Mouse (Mus musculus) intestine, postnatal 0 days (tissue): ENCODE data around the gene Pip4k2c. TPM values are rescaled to one million over a fixed set of nuclear protein-coding genes. Genes with fewer than 3 reads are reported as not detected.

Experiments used
- ATAC-seq: fragments of 200-750 bp; cut with Nextera tagmentation; 2 replicates; pipeline ENCODE4 v1.8.0; 2017; ENCODE audit warnings: mild to moderate bottlenecking, moderate TSS enrichment, moderate library complexity
- H3K27ac ChIP-seq: fragments of 300-500 bp; sonication (generic); 2 replicates; pipeline ENCODE4 v1.5.1; 2014; ENCODE audit warnings: mild to moderate bottlenecking, low read depth, low read length, moderate library complexity
- H3K27me3 ChIP-seq: fragments of 300-500 bp; sonication (generic); replicated peaks from 2 replicates; pipeline ENCODE4 v1.6.1; 2014; ENCODE audit warnings: low read length, mixed read lengths; ENCODE audit not compliant: control insufficient read depth, insufficient read depth
- H3K36me3 ChIP-seq: fragments of 300-500 bp; sonication (generic); 2 replicates; pipeline ENCODE4 v1.6.1; 2014; ENCODE audit warnings: mild to moderate bottlenecking, moderate library complexity; ENCODE audit not compliant: control insufficient read depth, insufficient read depth
- H3K4me1 ChIP-seq: fragments of 300-500 bp; sonication (generic); replicated peaks from 2 replicates; pipeline ENCODE4 v1.6.1; 2014; ENCODE audit warnings: antibody characterized with exemption, low read length, mixed read lengths; ENCODE audit not compliant: control insufficient read depth, insufficient read depth
- H3K4me2 ChIP-seq: fragments of 300-500 bp; sonication (generic); replicated peaks from 2 replicates; pipeline ENCODE4 v1.6.1; 2014; ENCODE audit warnings: low read depth, mild to moderate bottlenecking, moderate library complexity
- H3K4me3 ChIP-seq: fragments of 300-500 bp; sonication (generic); 2 replicates; pipeline ENCODE4 v1.5.1; 2014; ENCODE audit warnings: low read depth, low read length
- H3K9ac ChIP-seq: fragments of 300-500 bp; sonication (generic); 2 replicates; pipeline ENCODE4 v1.6.1; 2014; ENCODE audit warnings: mild to moderate bottlenecking, low read depth, low read length
- H3K9me3 ChIP-seq: fragments of 300-500 bp; sonication (generic); 2 replicates; pipeline ENCODE4 v1.6.1; 2016; ENCODE audit warnings: mixed run types; ENCODE audit not compliant: control insufficient read depth
- CTCF ChIP-seq: sonication (generic); IDR thresholded peaks from 2 replicates; pipeline ENCODE4 v1.5.1; 2016; ENCODE audit warnings: low read depth, mild to moderate bottlenecking, control low read depth, antibody characterized with exemption, moderate library complexity
- WGBS: fragments of 180-500 bp; shearing (Covaris S2); extraction: QIAGEN DNeasy Blood & Tissue Kit; methylation state at CpG from one replicate; pipeline ENCODE4 v1.1.7; 2014; 5-methylcytosine and 5-hydroxymethylcytosine counted together
- polyA plus RNA-seq: library from polyadenylated mRNA; unstranded; fragments of >200 nt; fragmentation: Nextera tagmentation; extraction: Ambion mirVana; gene quantifications from 2 replicates; pipeline ENCODE4 v1.2.1, GENCODE M21; 2015

Pip4k2c gene
- polyA plus RNA-seq, 1 experiment from 2014 or later: 43.0 TPM

DNA sequence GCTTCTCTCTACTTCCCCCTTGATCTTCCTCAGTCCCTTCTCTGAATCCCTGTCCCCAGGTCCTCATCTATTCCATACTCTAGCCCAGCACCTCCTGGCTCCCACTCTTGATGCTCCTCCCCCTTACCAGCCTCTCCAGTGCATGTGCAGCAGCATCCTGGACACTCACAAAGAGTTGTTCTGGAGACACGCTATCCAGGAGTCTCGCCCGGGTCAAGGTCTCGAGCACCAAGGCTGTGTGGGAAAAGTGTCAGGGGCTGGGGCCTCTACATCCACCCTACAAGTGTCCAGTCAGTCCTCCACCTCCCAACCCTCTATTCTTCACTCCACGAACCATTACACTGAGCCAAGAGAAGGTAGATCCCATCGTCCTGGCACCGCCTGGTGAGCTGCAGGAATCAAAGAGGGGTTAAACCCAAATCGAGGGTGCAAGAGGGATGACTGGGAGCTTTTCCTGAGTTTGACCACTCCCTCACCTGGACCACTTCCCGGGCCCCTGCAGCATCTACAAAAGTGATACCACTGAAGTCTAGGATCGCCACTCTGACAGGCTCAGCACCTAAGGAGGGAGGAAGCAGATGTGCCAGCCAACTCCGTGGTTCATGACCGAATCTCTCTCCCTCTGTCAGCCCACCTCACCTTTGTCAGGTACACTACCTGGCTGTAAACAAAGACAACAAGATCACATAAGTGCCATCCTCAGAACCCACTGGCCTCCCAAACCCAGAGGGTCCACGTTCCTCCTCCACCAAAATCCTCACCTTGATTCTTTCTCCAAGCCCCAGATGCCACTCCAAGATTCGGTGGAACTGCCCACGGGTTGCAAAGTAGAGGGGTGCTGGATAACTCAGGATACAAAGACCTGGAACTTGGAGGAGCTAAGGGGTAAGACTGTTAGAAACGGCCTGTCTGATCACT, 38.0 kb downstream of the Pip4k2c start:
- Histone ChIP-seq H3K36me3 (peaks cover 14% of the 10 kb centered on the region; the same call in 1 of the 2 replicates), H3K4me2 (no peak overlapping the region), H3K4me1 (peaks cover 9% of the 10 kb centered on the region; the same call in 1 of the 2 replicates), H3K4me3 (no peak overlapping the region), H3K27ac (no peak overlapping the region), H3K9me3 (no peaks in the 10 kb centered on the region), H3K9ac (no peak overlapping the region), H3K27me3 (peaks cover 33% of the 10 kb centered on the region)
- 80% methylated on average over 16 of the region's 16 CpGs for WGBS
- TF ChIP-seq CTCF: no peak
- no peak for ATAC-seq

DNA sequence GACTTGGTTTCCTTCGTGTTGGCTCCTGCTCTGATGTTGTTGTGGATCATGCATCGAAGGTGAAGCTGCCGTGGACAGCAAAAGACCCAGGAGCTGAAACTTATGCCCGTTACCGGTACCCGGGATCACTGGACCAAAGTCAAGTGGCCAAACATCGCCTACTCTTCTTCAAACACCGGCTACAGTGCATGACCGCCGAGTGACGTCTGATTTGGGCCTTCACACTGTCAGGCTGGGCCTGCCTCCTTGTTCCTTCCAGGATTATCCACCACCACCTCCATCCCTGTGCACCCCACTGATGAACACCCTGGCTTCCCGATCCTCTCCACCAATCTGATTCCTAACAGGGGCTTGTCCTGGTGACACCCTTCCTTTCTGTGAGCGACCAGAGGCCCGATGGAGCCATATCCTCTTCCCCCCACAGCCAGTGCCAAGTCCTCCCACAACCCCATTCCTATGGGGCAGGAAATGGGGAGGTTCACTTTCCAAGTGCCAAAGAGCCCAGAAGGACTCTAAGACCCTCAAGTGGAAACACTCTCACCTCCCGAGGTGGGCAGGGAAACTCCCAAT, 39.7 kb downstream of the Pip4k2c start:
- Histone ChIP-seq H3K4me2 (no peak overlapping the region), H3K36me3 (peaks cover 14% of the 10 kb centered on the region; the same call in 1 of the 2 replicates), H3K27me3 (peaks cover 20% of the 10 kb centered on the region), H3K9ac (no peak overlapping the region), H3K9me3 (no peaks in the 10 kb centered on the region), H3K4me1 (0 out of 2 replicates have a peak, but pooled peaks cover 3% of the 10 kb centered on the region), H3K4me3 (no peak overlapping the region), H3K27ac (no peak overlapping the region)
- no peak for TF ChIP-seq CTCF
- no peak for ATAC-seq
- WGBS: 89% methylated on average over 15 of the region's 15 CpGs

GRCm38 (mm10) chr10:127170837-127171272, 40.5 kb downstream of the Pip4k2c start:
- peak; percentile 58 for ATAC-seq
- TF ChIP-seq CTCF: peak; percentile 92
- H3K4me3 ChIP-seq: peak overlapping the region; percentile 30
- no peaks in the 10 kb centered on the region for H3K9me3 ChIP-seq
- H3K9ac ChIP-seq: no peak overlapping the region
- peaks cover 14% of the 10 kb centered on the region; the same call in 1 of the 2 replicates for H3K36me3 ChIP-seq
- peaks cover 18% of the 10 kb centered on the region for H3K27me3 ChIP-seq
- 6% methylated on average over 29 of the region's 29 CpGs for WGBS
- H3K4me1 ChIP-seq: 0 out of 2 replicates have a peak, but pooled peaks cover 3% of the 10 kb centered on the region
- H3K27ac ChIP-seq: no peak overlapping the region
- peak overlapping the region; percentile 66 for H3K4me2 ChIP-seq

DNA sequence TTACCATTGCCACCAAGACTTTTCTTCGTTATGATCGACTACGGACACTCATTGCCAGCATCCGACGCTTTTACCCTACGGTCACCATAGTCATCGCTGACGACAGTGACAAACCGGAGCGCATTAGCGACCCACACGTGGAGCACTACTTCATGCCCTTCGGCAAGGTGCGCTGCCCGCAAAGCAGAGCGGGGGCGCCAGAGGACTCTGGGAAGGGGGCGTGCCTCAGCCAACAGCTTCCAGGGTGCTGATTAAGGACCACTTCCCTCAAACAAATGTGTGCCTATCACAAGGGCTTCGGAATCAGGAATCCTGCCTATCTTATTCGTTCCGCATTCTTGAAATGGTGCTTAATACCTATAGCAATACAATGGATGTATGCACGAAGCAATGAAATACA, 41.4 kb downstream of the Pip4k2c start:
- Histone ChIP-seq H3K4me2 (peak overlapping the region; percentile 66), H3K4me1 (peaks cover 3% of the 10 kb centered on the region; the same call in 1 of the 2 replicates), H3K4me3 (peak overlapping the region; percentile 30; the same call in 1 of the 2 replicates), H3K36me3 (peaks cover 14% of the 10 kb centered on the region; the same call in 1 of the 2 replicates), H3K27ac (no peak overlapping the region), H3K9ac (no peak overlapping the region), H3K9me3 (no peaks in the 10 kb centered on the region), H3K27me3 (peaks cover 22% of the 10 kb centered on the region)
- ATAC-seq: no peak
- WGBS: 27% methylated on average over 22 of the region's 22 CpGs
- TF ChIP-seq CTCF: peak; percentile 44; the same call in 1 of the 2 replicates

GRCm38 (mm10) chr10:127167614-127168192, 43.7 kb downstream of the Pip4k2c start:
- Histone ChIP-seq H3K36me3 (peaks cover 14% of the 10 kb centered on the region; the same call in 1 of the 2 replicates), H3K9me3 (no peaks in the 10 kb centered on the region), H3K4me2 (peak overlapping the region; percentile 98), H3K4me3 (peak overlapping the region; percentile 57; the same call in 1 of the 2 replicates), H3K4me1 (peaks cover 3% of the 10 kb centered on the region; the same call in 1 of the 2 replicates), H3K9ac (no peak overlapping the region), H3K27me3 (peaks cover 22% of the 10 kb centered on the region), H3K27ac (peak overlapping the region; percentile 3; the same call in 1 of the 2 replicates)
- ATAC-seq: no peak
- no peak for TF ChIP-seq CTCF
- 14% methylated on average over 10 of the region's 10 CpGs for WGBS
